Mouse (Mus musculus) hindbrain, embryonic 15.5 days (tissue): ENCODE measurements around the gene Dst. TPM values are rescaled to one million over a fixed set of nuclear protein-coding genes. Genes with fewer than 3 reads are reported as not detected.

ENCODE experiments used
- ATAC-seq: fragments of 200-750 bp; cut with Nextera tagmentation; 2 replicates; pipeline ENCODE4 v1.8.0; 2017; ENCODE audit warnings: low read depth, moderate number of reproducible peaks, moderate TSS enrichment; ENCODE audit not compliant: low FRiP score
- H3K27ac ChIP-seq: fragments of 300-500 bp; sonication (generic); replicated peaks from 2 replicates; pipeline ENCODE4 v1.5.1; 2015; ENCODE audit warnings: mild to moderate bottlenecking, inconsistent platforms
- H3K27me3 ChIP-seq: fragments of 300-500 bp; sonication (generic); 2 replicates; pipeline ENCODE4 v1.6.1; 2015; ENCODE audit warnings: control low read depth, inconsistent platforms
- H3K36me3 ChIP-seq: fragments of 300-500 bp; sonication (generic); 2 replicates; pipeline ENCODE4 v1.6.1; 2015; ENCODE audit warnings: control low read depth, inconsistent platforms
- H3K4me1 ChIP-seq: fragments of 300-500 bp; sonication (generic); replicated peaks from 2 replicates; pipeline ENCODE4 v1.6.1; 2015; ENCODE audit warnings: control low read depth, inconsistent platforms
- H3K4me2 ChIP-seq: fragments of 300-500 bp; sonication (generic); 2 replicates; pipeline ENCODE4 v1.6.1; 2015; ENCODE audit warnings: moderate library complexity, mild to moderate bottlenecking, inconsistent platforms
- H3K4me3 ChIP-seq: fragments of 300-500 bp; sonication (generic); 2 replicates; pipeline ENCODE4 v1.5.1; 2015; ENCODE audit warnings: mild to moderate bottlenecking, inconsistent platforms
- H3K9ac ChIP-seq: fragments of 300-500 bp; sonication (generic); 2 replicates; pipeline ENCODE4 v1.6.1; 2015; ENCODE audit warnings: inconsistent platforms
- H3K9me3 ChIP-seq: fragments of 300-500 bp; sonication (generic); 2 replicates; pipeline ENCODE4 v1.6.1; 2016; ENCODE audit warnings: control low read depth, inconsistent platforms
- WGBS: fragments of 180-500 bp; shearing (Covaris S2); methylation state at CpG from one replicate; pipeline ENCODE4 v1.1.7; 2015; 5-methylcytosine and 5-hydroxymethylcytosine counted together
- polyA plus RNA-seq: library from polyadenylated mRNA; unstranded; fragments of >200 nt; fragmentation: Nextera tagmentation; extraction: Ambion mirVana; gene quantifications from 2 replicates; pipeline ENCODE4 v1.2.1, GENCODE M21; 2015

Dst gene
- polyA plus RNA-seq, 1 experiment from 2014 or later: 39.4 TPM

- Histone ChIP-seq H3K4me1 (no peaks in the 10 kb centered on the region), H3K4me3 (no peak overlapping the region), H3K9ac (no peak overlapping the region), H3K4me2 (no peak overlapping the region), H3K27ac (no peak overlapping the region), H3K36me3 (peaks cover 84% of the 10 kb centered on the region), H3K9me3 (no peaks in the 10 kb centered on the region), H3K27me3 (no peaks in the 10 kb centered on the region)
- WGBS: 85% methylated on average over 8 of the region's 8 CpGs
- no peak for ATAC-seq
Observed at GRCm38 (mm10) chr1:34174961-34175360, 266.9 kb downstream of the Dst start.

GRCm38 (mm10) chr1:34178022-34178727, 270.1 kb downstream of the Dst start:
- no peak overlapping the region for H3K27ac ChIP-seq
- H3K27me3 ChIP-seq: no peaks in the 10 kb centered on the region
- no peak overlapping the region for H3K4me3 ChIP-seq
- H3K4me2 ChIP-seq: no peak overlapping the region
- H3K36me3 ChIP-seq: peaks cover 70% of the 10 kb centered on the region
- peaks cover 11% of the 10 kb centered on the region; the same call in 1 of the 2 replicates for H3K4me1 ChIP-seq
- H3K9me3 ChIP-seq: no peaks in the 10 kb centered on the region
- WGBS: 88% methylated on average over 41 of the region's 41 CpGs
- H3K9ac ChIP-seq: no peak overlapping the region
- ATAC-seq: no peak

GRCm38 (mm10) chr1:34179756-34180155, 271.7 kb downstream of the Dst start:
- no peak overlapping the region for H3K9ac ChIP-seq
- no peak for ATAC-seq
- no peak overlapping the region for H3K4me2 ChIP-seq
- no peak overlapping the region for H3K27ac ChIP-seq
- H3K27me3 ChIP-seq: no peaks in the 10 kb centered on the region
- peaks cover 60% of the 10 kb centered on the region for H3K36me3 ChIP-seq
- no peak overlapping the region for H3K4me3 ChIP-seq
- WGBS: 95% methylated on average over 19 of the region's 19 CpGs
- no peaks in the 10 kb centered on the region for H3K9me3 ChIP-seq
- H3K4me1 ChIP-seq: peaks cover 16% of the 10 kb centered on the region; the same call in 1 of the 2 replicates

DNA sequence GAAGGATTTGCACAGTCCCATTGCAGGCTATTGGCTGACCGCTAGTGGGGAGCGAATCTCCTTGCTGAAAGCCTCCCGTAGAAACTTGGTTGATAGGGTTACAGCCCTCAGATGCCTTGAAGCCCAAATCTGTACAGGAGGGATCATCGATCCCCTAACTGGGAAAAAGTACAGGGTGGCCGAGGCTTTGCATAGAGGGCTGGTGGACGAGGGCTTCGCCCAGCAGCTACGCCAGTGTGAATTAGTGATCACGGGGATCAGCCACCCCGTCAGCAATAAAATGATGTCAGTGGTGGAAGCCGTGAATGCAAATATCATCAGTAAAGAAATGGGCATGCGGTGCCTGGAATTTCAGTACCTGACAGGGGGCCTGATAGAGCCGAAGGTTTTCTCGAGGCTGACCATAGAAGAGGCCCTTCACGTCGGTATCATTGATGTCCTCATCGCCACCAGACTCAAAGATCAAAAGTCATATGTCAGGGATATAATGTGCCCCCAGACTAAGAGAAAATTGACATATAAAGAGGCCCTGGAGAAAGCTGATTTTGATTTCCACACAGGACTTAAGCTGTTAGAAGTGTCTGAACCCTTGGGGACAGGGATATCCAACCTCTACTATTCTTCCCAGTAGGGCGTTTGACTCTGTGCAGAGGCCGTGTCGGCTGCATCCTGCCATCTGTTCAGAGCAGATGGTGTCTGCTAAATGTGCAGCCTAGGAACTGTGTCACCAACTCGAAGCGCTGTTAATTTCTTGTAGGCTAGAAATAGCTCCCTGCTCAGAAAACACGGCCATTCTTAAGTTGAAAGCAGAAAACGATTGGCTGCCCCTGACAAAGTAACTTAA, 274.6 kb downstream of the Dst start:
- H3K4me1 ChIP-seq: peaks cover 16% of the 10 kb centered on the region; the same call in 1 of the 2 replicates
- no peaks in the 10 kb centered on the region for H3K9me3 ChIP-seq
- no peak overlapping the region for H3K4me2 ChIP-seq
- H3K27ac ChIP-seq: peak overlapping the region; percentile 36; the same call in 1 of the 2 replicates
- 0 out of 2 replicates have a peak, but pooled peaks have one; percentile 69 for ATAC-seq
- peaks cover 47% of the 10 kb centered on the region for H3K36me3 ChIP-seq
- H3K27me3 ChIP-seq: no peaks in the 10 kb centered on the region
- no peak overlapping the region for H3K4me3 ChIP-seq
- WGBS: 36% methylated on average over 24 of the region's 24 CpGs
- H3K9ac ChIP-seq: no peak overlapping the region

DNA sequence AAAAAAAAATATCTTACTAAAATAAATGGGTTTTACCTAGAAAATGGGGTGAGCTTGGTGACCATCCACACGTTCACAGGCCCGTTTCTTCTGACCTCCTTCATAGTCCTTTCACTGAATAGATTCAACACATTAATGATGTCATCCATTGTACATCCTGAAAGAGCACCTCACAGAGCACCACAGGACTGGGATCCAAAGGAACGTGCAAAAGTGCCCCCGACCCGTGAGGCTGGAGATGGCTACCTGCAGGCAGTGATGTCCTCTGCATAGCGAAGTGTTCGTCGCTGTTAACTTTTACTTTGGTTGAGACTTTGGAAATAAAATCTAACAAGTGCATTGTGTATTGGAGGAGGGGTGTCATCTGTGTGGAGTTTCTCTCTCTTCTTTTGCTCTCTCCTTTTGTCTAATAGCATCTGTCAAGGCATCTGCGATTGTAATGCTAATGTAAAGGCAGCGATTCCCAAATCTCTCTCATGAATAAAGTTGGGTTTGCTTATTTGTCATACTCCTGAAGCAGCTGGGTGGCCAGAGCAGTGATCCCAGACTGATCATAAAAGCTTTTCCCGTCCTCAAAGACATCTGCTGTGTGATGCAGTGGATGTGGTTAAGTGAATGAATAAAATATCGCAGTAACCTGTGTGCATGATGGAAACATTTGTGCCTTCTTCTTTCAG, 275.4 kb downstream of the Dst start:
- 0 out of 2 replicates have a peak, but pooled peaks have one; percentile 36 for ATAC-seq
- Histone ChIP-seq H3K9ac (no peak overlapping the region), H3K9me3 (no peaks in the 10 kb centered on the region), H3K27ac (peak overlapping the region; percentile 59), H3K4me3 (no peak overlapping the region), H3K27me3 (no peaks in the 10 kb centered on the region), H3K4me1 (peaks cover 16% of the 10 kb centered on the region; the same call in 1 of the 2 replicates), H3K4me2 (no peak overlapping the region), H3K36me3 (peaks cover 45% of the 10 kb centered on the region)
- WGBS: 29% methylated on average over 12 of the region's 12 CpGs

DNA sequence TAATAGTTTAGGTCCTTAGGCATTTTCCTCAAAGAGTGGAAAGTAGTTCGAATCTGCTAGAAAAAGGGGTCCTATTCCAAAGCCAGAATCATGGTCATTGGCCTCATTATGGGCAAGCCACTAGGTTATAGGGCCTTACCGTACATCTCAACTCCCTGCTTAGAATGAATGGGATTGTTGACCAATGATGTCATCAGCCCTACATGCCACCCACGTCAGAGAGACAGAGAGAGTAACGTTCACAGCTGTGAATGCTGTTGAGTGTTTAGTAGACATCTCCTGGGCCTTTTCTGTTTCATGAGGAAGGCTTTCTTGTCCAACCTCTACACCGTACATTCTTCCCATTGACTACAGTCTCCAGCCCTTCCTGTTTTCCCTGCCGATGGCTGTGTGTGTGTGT, 276.2 kb downstream of the Dst start:
- WGBS: 62% methylated on average over 6 of the region's 6 CpGs
- ATAC-seq: no peak
- H3K27me3 ChIP-seq: no peaks in the 10 kb centered on the region
- H3K9ac ChIP-seq: no peak overlapping the region
- H3K4me3 ChIP-seq: no peak overlapping the region
- H3K4me1 ChIP-seq: peaks cover 16% of the 10 kb centered on the region; the same call in 1 of the 2 replicates
- H3K4me2 ChIP-seq: no peak overlapping the region
- H3K36me3 ChIP-seq: peaks cover 45% of the 10 kb centered on the region
- no peak overlapping the region for H3K27ac ChIP-seq
- H3K9me3 ChIP-seq: no peaks in the 10 kb centered on the region

- WGBS: 90% methylated on average over 6 of the region's 6 CpGs
Observed at GRCm38 (mm10) chr1:34186033-34186432, 278.0 kb downstream of the Dst start.

DNA sequence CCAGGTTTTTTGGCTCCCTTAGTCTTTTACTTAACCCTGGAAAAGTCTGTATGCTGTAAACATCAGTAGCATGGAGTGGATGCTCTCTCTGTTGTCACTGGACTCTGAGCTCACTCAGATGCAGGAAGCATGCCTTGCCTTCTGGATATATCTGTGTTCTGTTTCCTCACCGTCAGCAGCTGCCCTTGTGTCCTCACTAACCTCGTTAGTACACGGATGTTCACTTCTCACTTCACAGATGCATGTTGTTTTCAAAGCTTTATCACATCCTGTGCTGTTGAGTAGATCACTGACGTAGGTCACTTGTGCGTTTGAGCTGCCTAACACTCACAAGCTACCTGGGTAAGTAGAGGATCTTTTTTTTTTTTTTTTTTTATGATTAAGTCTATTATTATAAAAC, 279.5 kb downstream of the Dst start:
- Histone ChIP-seq H3K27me3 (no peaks in the 10 kb centered on the region), H3K9me3 (no peaks in the 10 kb centered on the region), H3K4me2 (no peak overlapping the region), H3K36me3 (peaks cover 49% of the 10 kb centered on the region), H3K4me3 (no peak overlapping the region), H3K9ac (no peak overlapping the region), H3K4me1 (peaks cover 10% of the 10 kb centered on the region; the same call in 1 of the 2 replicates), H3K27ac (no peak overlapping the region)
- WGBS: 84% methylated on average over 5 of the region's 5 CpGs
- ATAC-seq: no peak

More at GRCm38 (mm10) chr1:34186033-34186432, 278.0 kb downstream of the Dst start:
- ATAC-seq: no peak
- Histone ChIP-seq H3K27ac (no peak overlapping the region), H3K9ac (no peak overlapping the region), H3K36me3 (peaks cover 49% of the 10 kb centered on the region), H3K4me3 (no peak overlapping the region), H3K4me2 (no peak overlapping the region), H3K27me3 (no peaks in the 10 kb centered on the region), H3K9me3 (no peaks in the 10 kb centered on the region), H3K4me1 (peaks cover 16% of the 10 kb centered on the region; the same call in 1 of the 2 replicates)

DNA sequence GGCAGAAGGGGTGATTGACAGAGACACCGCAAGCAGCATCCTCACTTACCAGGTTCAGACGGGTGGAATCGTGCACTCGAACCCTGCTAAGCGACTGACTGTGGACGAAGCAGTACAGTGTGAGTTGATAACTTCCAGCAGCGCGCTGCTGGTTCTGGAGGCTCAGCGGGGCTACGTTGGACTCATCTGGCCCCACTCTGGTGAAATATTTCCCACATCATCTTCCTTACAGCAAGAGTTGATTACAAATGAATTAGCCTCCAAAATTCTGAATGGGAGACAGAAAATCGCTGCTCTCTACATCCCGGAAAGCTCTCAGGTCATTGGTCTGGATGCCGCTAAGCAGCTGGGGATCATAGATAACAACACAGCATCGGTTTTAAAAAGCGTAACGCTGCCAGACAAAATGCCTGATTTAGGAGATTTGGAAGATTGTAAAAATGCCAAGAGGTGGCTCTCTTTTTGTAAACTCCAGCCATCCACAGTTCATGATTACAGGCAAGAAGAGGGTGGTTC, 280.8 kb downstream of the Dst start:
- no peak overlapping the region for H3K27ac ChIP-seq
- no peak overlapping the region for H3K4me2 ChIP-seq
- no peak overlapping the region for H3K4me3 ChIP-seq
- 89% methylated on average over 16 of the region's 16 CpGs for WGBS
- no peaks in the 10 kb centered on the region for H3K27me3 ChIP-seq
- no peak for ATAC-seq
- H3K4me1 ChIP-seq: no peaks in the 10 kb centered on the region
- H3K9ac ChIP-seq: no peak overlapping the region
- peaks cover 58% of the 10 kb centered on the region for H3K36me3 ChIP-seq
- H3K9me3 ChIP-seq: no peaks in the 10 kb centered on the region

- no peak for ATAC-seq
- Histone ChIP-seq H3K4me2 (no peak overlapping the region), H3K9me3 (no peaks in the 10 kb centered on the region), H3K27ac (no peak overlapping the region), H3K4me1 (no peaks in the 10 kb centered on the region), H3K27me3 (no peaks in the 10 kb centered on the region), H3K36me3 (peaks cover 59% of the 10 kb centered on the region), H3K4me3 (no peak overlapping the region), H3K9ac (no peak overlapping the region)
- 78% methylated on average over 14 of the region's 14 CpGs for WGBS
Observed at GRCm38 (mm10) chr1:34189318-34189717, 281.3 kb downstream of the Dst start.

GRCm38 (mm10) chr1:34189970-34190369, 281.9 kb downstream of the Dst start:
- Histone ChIP-seq H3K9ac (no peak overlapping the region), H3K27ac (no peak overlapping the region), H3K4me1 (no peaks in the 10 kb centered on the region), H3K4me3 (no peak overlapping the region), H3K27me3 (no peaks in the 10 kb centered on the region), H3K36me3 (peaks cover 62% of the 10 kb centered on the region), H3K4me2 (no peak overlapping the region), H3K9me3 (no peaks in the 10 kb centered on the region)
- ATAC-seq: no peak
- 63% methylated on average over 7 of the region's 7 CpGs for WGBS
